Mouse (Mus musculus) neutrophil, adult 5-6 weeks (primary cell): ENCODE results near the gene Nelfb. TPM values are rescaled to one million over a fixed set of nuclear protein-coding genes. Genes with fewer than 3 reads are reported as not detected.
A peak's percentile ranks its signal among the peaks of the same experiment; 100 is the strongest.

Source experiments
- ATAC-seq: fragments of 151-379, 151-347 bp; 2 replicates; pipeline ENCODE4 v1.8.0; 2017; ENCODE audit warnings: mild to moderate bottlenecking, moderate TSS enrichment; ENCODE audit not compliant: insufficient number of reproducible peaks, poor library complexity, low FRiP score, severe bottlenecking; ENCODE audit errors: extremely low read depth
- total RNA-seq: library from RNA; stranded (forward); fragments of 200-1000 nt; gene quantifications from 2 replicates; pipeline ENCODE4 v1.2.3, GENCODE M21; 2017

The Nelfb gene
- total RNA-seq, 1 experiment from 2014 or later = 104 TPM

GRCm38 (mm10) chr2:25210686-25211085 is 603 bp downstream of the Nelfb start:
- ATAC-seq = no peak

- ATAC-seq = no peak
Observed at GRCm38 (mm10) chr2:25207593-25207992, 3.7 kb downstream of the Nelfb start.

- no peak for ATAC-seq
Observed at GRCm38 (mm10) chr2:25203631-25204214, 7.6 kb downstream of the Nelfb start.

GRCm38 (mm10) chr2:25200631-25201030 is 10.7 kb downstream of the Nelfb start:
- no peak for ATAC-seq

GRCm38 (mm10) chr2:25197946-25198345 is 13.3 kb downstream of the Nelfb start:
- ATAC-seq = no peak

- ATAC-seq = no peak
Observed at GRCm38 (mm10) chr2:25197191-25197590, 14.1 kb downstream of the Nelfb start.

- peak; percentile 70 for ATAC-seq
Observed at GRCm38 (mm10) chr2:25196172-25196954, 14.9 kb downstream of the Nelfb start, which contains the start of gene Tor4a. Gene Tor4a, minus strand, starts transcription at chr2:25196886.

- ATAC-seq = peak; percentile 46
Observed at GRCm38 (mm10) chr2:25195211-25196156, 15.8 kb downstream of the Nelfb start.

GRCm38 (mm10) chr2:25194486-25195171 is 16.7 kb downstream of the Nelfb start:
- ATAC-seq = peak; percentile 30; the same call in 1 of the 2 replicates

GRCm38 (mm10) chr2:25194006-25194405 is 17.3 kb downstream of the Nelfb start:
- no peak for ATAC-seq

- ATAC-seq = peak; percentile 49
Observed at GRCm38 (mm10) chr2:25193330-25193770, 17.9 kb downstream of the Nelfb start.

- no peak for ATAC-seq
Observed at GRCm38 (mm10) chr2:25187841-25188240, 23.4 kb downstream of the Nelfb start.

GRCm38 (mm10) chr2:25186575-25186930 is 24.7 kb downstream of the Nelfb start:
- no peak for ATAC-seq

GRCm38 (mm10) chr2:25185625-25186574 is 25.4 kb downstream of the Nelfb start:
- ATAC-seq = peak; percentile 33

- no peak for ATAC-seq
Observed at GRCm38 (mm10) chr2:25184496-25184895, 26.8 kb downstream of the Nelfb start.

GRCm38 (mm10) chr2:25183336-25183735 is 28.0 kb downstream of the Nelfb start:
- ATAC-seq = no peak

GRCm38 (mm10) chr2:25182664-25183063 is 28.6 kb downstream of the Nelfb start:
- no peak for ATAC-seq

- ATAC-seq = no peak
Observed at GRCm38 (mm10) chr2:25181891-25182397, 29.3 kb downstream of the Nelfb start.
